Mouse (Mus musculus): Measurements from ENCODE around the gene Acoxl. TPM values are rescaled to one million over a fixed set of nuclear protein-coding genes. Genes with fewer than 3 reads are reported as not detected.

The Acoxl gene
- polyA plus RNA-seq, 1 experiment from 2014 or later = 0.61 TPM

GRCm38 (mm10) chr2:128078859-128079258 lies 240.2 kb downstream of the Acoxl start:
- 41% methylated on average over 5 of the region's 5 CpGs for WGBS
- Histone ChIP-seq H3K9me3 (no peaks in the 10 kb centered on the region), H3K4me1 (peaks cover 22% of the 10 kb centered on the region), H3K27ac (replicated peaks) (no peak overlapping the region), H3K4me3 (no peak overlapping the region), H3K36me3 (replicated peaks) (no peaks in the 10 kb centered on the region), H3K27me3 (replicated peaks; ENCODE audit: low read depth, poor library complexity, severe bottlenecking) (0 out of 2 replicates have a peak, but pooled peaks cover 7% of the 10 kb centered on the region)
- DNase-seq (ENCODE audit: low spot score) = peak; percentile 47

- Histone ChIP-seq H3K4me3 (no peak overlapping the region), H3K27ac (replicated peaks) (no peak overlapping the region), H3K27me3 (replicated peaks; ENCODE audit: low read depth, poor library complexity, severe bottlenecking) (0 out of 2 replicates have a peak, but pooled peaks cover 7% of the 10 kb centered on the region), H3K9me3 (no peaks in the 10 kb centered on the region), H3K4me1 (peaks cover 25% of the 10 kb centered on the region), H3K36me3 (replicated peaks) (no peaks in the 10 kb centered on the region)
- WGBS = 65% methylated on average over 6 of the region's 6 CpGs
- DNase-seq (ENCODE audit: low spot score) = no peak
Observed at GRCm38 (mm10) chr2:128079316-128079715, 240.6 kb downstream of the Acoxl start.

GRCm38 (mm10) chr2:128083844-128084243 lies 245.2 kb downstream of the Acoxl start:
- Histone ChIP-seq H3K27ac (replicated peaks) (no peak overlapping the region), H3K36me3 (replicated peaks) (no peaks in the 10 kb centered on the region), H3K4me1 (peaks cover 13% of the 10 kb centered on the region), H3K27me3 (replicated peaks; ENCODE audit: low read depth, poor library complexity, severe bottlenecking) (0 out of 2 replicates have a peak, but pooled peaks cover 3% of the 10 kb centered on the region), H3K4me3 (no peak overlapping the region), H3K9me3 (no peaks in the 10 kb centered on the region)
- DNase-seq (ENCODE audit: low spot score) = no peak
- WGBS = 21% methylated on average over 3 of the region's 3 CpGs

GRCm38 (mm10) chr2:128084607-128085006 lies 245.9 kb downstream of the Acoxl start:
- peaks cover 7% of the 10 kb centered on the region; the same call in 1 of the 2 replicates for H3K4me1 ChIP-seq
- H3K36me3 ChIP-seq (replicated peaks) = no peaks in the 10 kb centered on the region
- H3K9me3 ChIP-seq = no peaks in the 10 kb centered on the region
- 0 out of 2 replicates have a peak, but pooled peaks cover 3% of the 10 kb centered on the region for H3K27me3 ChIP-seq (replicated peaks; ENCODE audit: low read depth, poor library complexity, severe bottlenecking)
- no peak for DNase-seq (ENCODE audit: low spot score)
- 82% methylated on average over 5 of the region's 5 CpGs for WGBS
- no peak overlapping the region for H3K4me3 ChIP-seq
- no peak overlapping the region for H3K27ac ChIP-seq (replicated peaks)

- no peaks in the 10 kb centered on the region for H3K9me3 ChIP-seq
- H3K4me3 ChIP-seq = no peak overlapping the region
- H3K27ac ChIP-seq (replicated peaks) = no peak overlapping the region
- peaks cover 7% of the 10 kb centered on the region; the same call in 1 of the 2 replicates for H3K4me1 ChIP-seq
- no peak for DNase-seq (ENCODE audit: low spot score)
- no peaks in the 10 kb centered on the region for H3K36me3 ChIP-seq (replicated peaks)
- WGBS = 88% methylated on average over 1 of the region's 1 CpGs
- H3K27me3 ChIP-seq (replicated peaks; ENCODE audit: low read depth, poor library complexity, severe bottlenecking) = 0 out of 2 replicates have a peak, but pooled peaks cover 3% of the 10 kb centered on the region
Observed at GRCm38 (mm10) chr2:128085481-128085880, 246.8 kb downstream of the Acoxl start.

GRCm38 (mm10) chr2:128086301-128086886 lies 247.7 kb downstream of the Acoxl start:
- WGBS = 87% methylated on average over 14 of the region's 14 CpGs
- no peaks in the 10 kb centered on the region for H3K27me3 ChIP-seq (replicated peaks; ENCODE audit: low read depth, poor library complexity, severe bottlenecking)
- H3K4me1 ChIP-seq = peaks cover 14% of the 10 kb centered on the region
- no peaks in the 10 kb centered on the region for H3K9me3 ChIP-seq
- DNase-seq (ENCODE audit: low spot score) = no peak
- no peaks in the 10 kb centered on the region for H3K36me3 ChIP-seq (replicated peaks)
- no peak overlapping the region for H3K27ac ChIP-seq (replicated peaks)
- H3K4me3 ChIP-seq = no peak overlapping the region

- H3K27me3 ChIP-seq (replicated peaks; ENCODE audit: low read depth, poor library complexity, severe bottlenecking) = no peaks in the 10 kb centered on the region
Observed at GRCm38 (mm10) chr2:128086996-128087526, 248.4 kb downstream of the Acoxl start.

GRCm38 (mm10) chr2:128087798-128088545 lies 249.3 kb downstream of the Acoxl start:
- Histone ChIP-seq H3K9me3 (no peaks in the 10 kb centered on the region), H3K27me3 (replicated peaks; ENCODE audit: low read depth, poor library complexity, severe bottlenecking) (no peaks in the 10 kb centered on the region), H3K4me1 (peaks cover 26% of the 10 kb centered on the region), H3K4me3 (no peak overlapping the region), H3K36me3 (replicated peaks) (no peaks in the 10 kb centered on the region), H3K27ac (replicated peaks) (no peak overlapping the region)
- WGBS = 90% methylated on average over 8 of the region's 8 CpGs
- DNase-seq (ENCODE audit: low spot score) = no peak

More at GRCm38 (mm10) chr2:128086996-128087526, 248.4 kb downstream of the Acoxl start:
- WGBS = 85% methylated on average over 7 of the region's 7 CpGs
- H3K27ac ChIP-seq (replicated peaks) = no peak overlapping the region
- no peak overlapping the region for H3K4me3 ChIP-seq
- H3K4me1 ChIP-seq = peaks cover 20% of the 10 kb centered on the region
- DNase-seq (ENCODE audit: low spot score) = no peak
- no peaks in the 10 kb centered on the region for H3K36me3 ChIP-seq (replicated peaks)
- H3K9me3 ChIP-seq = no peaks in the 10 kb centered on the region

GRCm38 (mm10) chr2:128090283-128090885 lies 251.7 kb downstream of the Acoxl start:
- peaks cover 21% of the 10 kb centered on the region for H3K4me1 ChIP-seq
- H3K4me3 ChIP-seq = no peak overlapping the region
- no peaks in the 10 kb centered on the region for H3K9me3 ChIP-seq
- DNase-seq (ENCODE audit: low spot score) = no peak
- 0 out of 2 replicates have a peak overlapping the region, but pooled peaks have one; percentile 60 for H3K27ac ChIP-seq (replicated peaks)
- H3K27me3 ChIP-seq (replicated peaks; ENCODE audit: low read depth, poor library complexity, severe bottlenecking) = no peaks in the 10 kb centered on the region
- 89% methylated on average over 6 of the region's 6 CpGs for WGBS
- H3K36me3 ChIP-seq (replicated peaks) = no peaks in the 10 kb centered on the region

- WGBS = 63% methylated on average over 11 of the region's 11 CpGs
- Histone ChIP-seq H3K4me3 (no peak overlapping the region), H3K4me1 (peaks cover 21% of the 10 kb centered on the region), H3K27me3 (replicated peaks; ENCODE audit: low read depth, poor library complexity, severe bottlenecking) (no peaks in the 10 kb centered on the region), H3K9me3 (no peaks in the 10 kb centered on the region), H3K36me3 (replicated peaks) (no peaks in the 10 kb centered on the region), H3K27ac (replicated peaks) (peak overlapping the region; percentile 60)
- DNase-seq (ENCODE audit: low spot score) = peak; percentile 43
Observed at GRCm38 (mm10) chr2:128091431-128092369, 253.0 kb downstream of the Acoxl start.

- H3K27ac ChIP-seq (replicated peaks) = 0 out of 2 replicates have a peak overlapping the region, but pooled peaks have one; percentile 5
- no peaks in the 10 kb centered on the region for H3K36me3 ChIP-seq (replicated peaks)
- H3K27me3 ChIP-seq (replicated peaks; ENCODE audit: low read depth, poor library complexity, severe bottlenecking) = no peaks in the 10 kb centered on the region
- WGBS = 76% methylated on average over 2 of the region's 2 CpGs
- H3K9me3 ChIP-seq = no peaks in the 10 kb centered on the region
- H3K4me3 ChIP-seq = no peak overlapping the region
- H3K4me1 ChIP-seq = peaks cover 21% of the 10 kb centered on the region
- no peak for DNase-seq (ENCODE audit: low spot score)
Observed at GRCm38 (mm10) chr2:128092451-128092850, 253.8 kb downstream of the Acoxl start.
